Mouse (Mus musculus) ES-E14 (cell line): ENCODE measurements around the gene Gm43302.
"Not testable (repeated sequence)": the region's sequence is repeated elsewhere in the genome, so short reads cannot be mapped to it uniquely, and the experiment has no call there.

Experiments used
- MAFK ChIP-seq: IDR thresholded peaks from 2 replicates; pipeline ENCODE4 v1.6.1; 2014; ENCODE audit warnings: mild to moderate bottlenecking, low read depth, low read length, inconsistent platforms; ENCODE audit not compliant: insufficient read depth
- ZC3H11A ChIP-seq: IDR thresholded peaks from 2 replicates; pipeline ENCODE4 v1.6.1; 2012; ENCODE audit warnings: low read depth, mild to moderate bottlenecking, inconsistent platforms, low read length, borderline replicate concordance
- ZNF384 ChIP-seq: IDR thresholded peaks from 2 replicates; pipeline ENCODE4 v1.6.1; 2012; ENCODE audit warnings: low read depth, low read length, inconsistent platforms

DNA sequence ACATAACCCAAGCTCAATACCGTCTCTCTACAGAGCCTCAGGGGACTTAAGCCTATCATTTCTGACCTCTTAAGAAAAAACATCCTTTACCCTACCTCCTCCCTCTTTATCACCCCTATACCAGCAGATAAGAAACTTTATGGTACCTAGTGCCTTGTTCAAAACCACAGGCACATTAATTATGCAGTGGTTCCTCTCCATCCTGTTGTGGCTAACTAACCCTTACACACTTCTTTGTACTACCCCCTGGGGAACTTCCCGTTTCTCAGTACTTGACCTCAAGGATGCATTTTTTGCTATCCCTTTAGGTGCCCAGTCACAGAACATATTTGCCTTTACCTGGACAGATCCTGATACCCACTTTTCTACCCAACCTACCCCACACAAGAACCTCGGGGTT lies 48.8 kb downstream of the Gm43302 start:
- not testable (repeated sequence) for TF ChIP-seq MAFK, ZC3H11A, ZNF384
